Mouse (Mus musculus) hindbrain, embryonic 15.5 days (tissue): ENCODE measurements around the gene Brpf1. TPM values are rescaled to one million over a fixed set of nuclear protein-coding genes. Genes with fewer than 3 reads are reported as not detected.

Experiments
- ATAC-seq: fragments of 200-750 bp; cut with Nextera tagmentation; 2 replicates; pipeline ENCODE4 v1.8.0; 2017; ENCODE audit warnings: low read depth, moderate number of reproducible peaks, moderate TSS enrichment; ENCODE audit not compliant: low FRiP score
- H3K27ac ChIP-seq: fragments of 300-500 bp; sonication (generic); replicated peaks from 2 replicates; pipeline ENCODE4 v1.5.1; 2015; ENCODE audit warnings: mild to moderate bottlenecking, inconsistent platforms
- H3K27me3 ChIP-seq: fragments of 300-500 bp; sonication (generic); 2 replicates; pipeline ENCODE4 v1.6.1; 2015; ENCODE audit warnings: control low read depth, inconsistent platforms
- H3K36me3 ChIP-seq: fragments of 300-500 bp; sonication (generic); 2 replicates; pipeline ENCODE4 v1.6.1; 2015; ENCODE audit warnings: control low read depth, inconsistent platforms
- H3K4me1 ChIP-seq: fragments of 300-500 bp; sonication (generic); replicated peaks from 2 replicates; pipeline ENCODE4 v1.6.1; 2015; ENCODE audit warnings: control low read depth, inconsistent platforms
- H3K4me2 ChIP-seq: fragments of 300-500 bp; sonication (generic); 2 replicates; pipeline ENCODE4 v1.6.1; 2015; ENCODE audit warnings: moderate library complexity, mild to moderate bottlenecking, inconsistent platforms
- H3K4me3 ChIP-seq: fragments of 300-500 bp; sonication (generic); 2 replicates; pipeline ENCODE4 v1.5.1; 2015; ENCODE audit warnings: mild to moderate bottlenecking, inconsistent platforms
- H3K9ac ChIP-seq: fragments of 300-500 bp; sonication (generic); 2 replicates; pipeline ENCODE4 v1.6.1; 2015; ENCODE audit warnings: inconsistent platforms
- H3K9me3 ChIP-seq: fragments of 300-500 bp; sonication (generic); 2 replicates; pipeline ENCODE4 v1.6.1; 2016; ENCODE audit warnings: control low read depth, inconsistent platforms
- WGBS: fragments of 180-500 bp; shearing (Covaris S2); methylation state at CpG from one replicate; pipeline ENCODE4 v1.1.7; 2015; 5-methylcytosine and 5-hydroxymethylcytosine counted together
- polyA plus RNA-seq: library from polyadenylated mRNA; unstranded; fragments of >200 nt; fragmentation: Nextera tagmentation; extraction: Ambion mirVana; gene quantifications from 2 replicates; pipeline ENCODE4 v1.2.1, GENCODE M21; 2015

The Brpf1 gene
- polyA plus RNA-seq, 1 experiment from 2014 or later, result 17.1 TPM

DNA sequence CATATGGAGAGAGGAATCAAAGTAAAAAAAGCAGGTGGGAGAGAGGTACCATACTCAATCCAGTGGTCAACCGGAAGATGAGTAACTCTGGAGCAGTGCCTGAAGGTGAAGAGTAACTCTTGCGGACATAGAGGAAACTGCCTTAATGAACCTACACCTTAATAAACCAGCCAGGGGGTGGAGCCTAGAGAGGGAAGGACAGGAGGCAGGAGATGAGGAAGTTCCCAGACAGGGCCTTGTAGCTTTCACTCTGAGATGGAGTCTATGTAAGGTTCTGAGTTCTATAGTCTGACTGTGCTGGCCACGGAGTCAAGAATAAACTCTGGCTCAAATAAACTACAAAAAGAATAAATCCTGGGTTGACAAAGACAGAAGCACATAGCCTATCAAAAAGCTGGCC lies 22.0 kb upstream of the Brpf1 start:
- H3K27ac ChIP-seq, result no peak overlapping the region
- no peak for ATAC-seq
- H3K4me1 ChIP-seq, result peaks cover 16% of the 10 kb centered on the region
- H3K4me3 ChIP-seq, result no peak overlapping the region
- WGBS, result 83% methylated on average over 3 of the region's 3 CpGs
- no peak overlapping the region for H3K4me2 ChIP-seq
- H3K27me3 ChIP-seq, result peaks cover 36% of the 10 kb centered on the region
- H3K36me3 ChIP-seq, result peaks cover 7% of the 10 kb centered on the region; the same call in 1 of the 2 replicates
- H3K9me3 ChIP-seq, result no peaks in the 10 kb centered on the region
- H3K9ac ChIP-seq, result no peak overlapping the region

DNA sequence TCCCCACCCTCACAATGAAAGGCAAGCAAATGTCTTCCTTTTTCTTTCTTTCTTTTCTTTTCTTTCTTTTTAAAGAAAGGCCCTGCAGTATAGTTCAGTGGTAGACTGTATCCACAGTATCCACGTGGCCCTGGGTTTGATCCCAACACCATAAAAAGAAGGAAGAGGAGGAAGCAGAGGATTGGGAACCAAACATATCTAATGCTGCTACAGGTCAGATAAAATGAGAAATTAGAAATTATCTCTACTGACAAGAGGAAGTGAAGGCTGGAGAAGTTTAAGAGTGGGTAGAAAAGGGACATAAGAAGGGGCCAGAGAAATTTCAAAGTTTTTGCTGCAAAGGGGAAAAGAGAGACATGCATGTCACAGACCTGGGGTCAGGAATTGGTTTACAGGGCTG lies 20.6 kb upstream of the Brpf1 start:
- H3K27me3 ChIP-seq, result peaks cover 33% of the 10 kb centered on the region
- no peak overlapping the region for H3K4me2 ChIP-seq
- H3K4me1 ChIP-seq, result peaks cover 16% of the 10 kb centered on the region
- H3K4me3 ChIP-seq, result no peak overlapping the region
- H3K27ac ChIP-seq, result no peak overlapping the region
- 56% methylated on average over 1 of the region's 1 CpGs for WGBS
- H3K36me3 ChIP-seq, result no peaks in the 10 kb centered on the region
- no peaks in the 10 kb centered on the region for H3K9me3 ChIP-seq
- no peak overlapping the region for H3K9ac ChIP-seq
- ATAC-seq, result no peak

DNA sequence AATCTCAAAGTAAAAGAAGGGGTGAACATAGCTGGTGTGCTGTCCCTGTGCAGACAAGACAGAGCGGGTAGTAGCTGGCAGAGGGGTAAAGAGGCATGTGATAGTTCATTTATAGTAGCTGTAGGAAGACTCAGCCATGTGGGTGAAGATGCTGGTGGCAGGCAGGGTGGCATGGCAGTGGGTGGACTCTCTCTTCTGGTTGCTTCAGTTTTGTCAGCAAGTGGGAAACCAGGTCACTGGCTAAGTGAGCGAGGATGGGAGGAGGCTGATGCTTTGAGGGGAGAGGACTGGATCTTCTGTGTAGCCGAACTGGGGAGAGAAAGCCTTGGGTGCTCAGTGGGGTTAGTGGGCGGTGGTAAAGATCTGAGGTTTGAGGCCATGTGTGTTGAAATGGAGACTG lies 19.7 kb upstream of the Brpf1 start:
- no peak overlapping the region for H3K4me3 ChIP-seq
- no peak for ATAC-seq
- H3K9me3 ChIP-seq, result no peaks in the 10 kb centered on the region
- H3K4me2 ChIP-seq, result no peak overlapping the region
- peaks cover 9% of the 10 kb centered on the region for H3K4me1 ChIP-seq
- no peaks in the 10 kb centered on the region for H3K36me3 ChIP-seq
- no peak overlapping the region for H3K9ac ChIP-seq
- H3K27ac ChIP-seq, result no peak overlapping the region
- peaks cover 24% of the 10 kb centered on the region for H3K27me3 ChIP-seq
- WGBS, result 76% methylated on average over 4 of the region's 4 CpGs

DNA sequence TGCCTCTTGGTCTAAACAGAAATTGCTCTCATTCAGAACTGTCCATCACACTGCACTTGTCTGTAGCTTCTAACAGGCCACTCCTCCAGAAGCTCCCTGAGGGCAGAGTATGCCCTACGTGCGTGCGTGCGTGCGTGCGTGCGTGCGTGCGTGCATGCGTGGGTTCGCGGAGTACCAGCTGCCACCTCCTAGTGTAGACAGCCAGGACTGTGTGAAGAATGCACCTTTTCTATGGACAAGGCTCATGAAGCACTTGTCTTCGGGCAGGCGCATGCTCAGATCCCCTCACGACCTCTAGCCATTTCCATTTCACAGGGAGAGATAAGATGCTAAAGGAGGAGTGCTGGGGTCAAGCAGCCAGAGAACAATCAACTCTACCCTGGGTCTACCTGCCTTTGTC lies 17.6 kb upstream of the Brpf1 start:
- no peak for ATAC-seq
- Histone ChIP-seq H3K36me3 (no peaks in the 10 kb centered on the region), H3K27me3 (peaks cover 6% of the 10 kb centered on the region), H3K9me3 (no peaks in the 10 kb centered on the region), H3K9ac (no peak overlapping the region), H3K4me1 (no peaks in the 10 kb centered on the region), H3K4me2 (no peak overlapping the region), H3K4me3 (no peak overlapping the region), H3K27ac (no peak overlapping the region)
- WGBS, result 90% methylated on average over 15 of the region's 15 CpGs

DNA sequence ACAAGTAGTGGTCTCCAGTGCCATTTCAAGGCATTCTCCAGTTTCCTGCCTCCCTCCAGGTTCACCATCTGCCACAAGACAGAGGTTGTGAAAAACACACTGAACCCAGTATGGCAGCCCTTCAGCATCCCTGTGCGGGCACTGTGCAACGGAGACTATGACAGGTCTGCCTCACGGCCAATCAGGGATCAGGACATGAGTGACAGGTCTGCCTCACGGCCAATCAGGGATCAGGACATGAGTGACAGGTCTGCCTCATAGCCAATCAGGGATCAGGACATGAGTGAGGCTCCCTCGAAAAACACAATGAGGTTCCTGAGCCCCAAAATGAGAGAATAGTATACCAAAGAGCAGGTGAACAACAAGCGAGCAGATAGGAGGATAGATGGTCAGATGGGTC lies 16.6 kb upstream of the Brpf1 start:
- no peaks in the 10 kb centered on the region for H3K9me3 ChIP-seq
- no peaks in the 10 kb centered on the region for H3K36me3 ChIP-seq
- no peak overlapping the region for H3K4me3 ChIP-seq
- no peaks in the 10 kb centered on the region for H3K27me3 ChIP-seq
- WGBS, result 66% methylated on average over 6 of the region's 6 CpGs
- no peak overlapping the region for H3K27ac ChIP-seq
- no peak overlapping the region for H3K4me2 ChIP-seq
- ATAC-seq, result no peak
- H3K9ac ChIP-seq, result no peak overlapping the region
- H3K4me1 ChIP-seq, result no peaks in the 10 kb centered on the region

DNA sequence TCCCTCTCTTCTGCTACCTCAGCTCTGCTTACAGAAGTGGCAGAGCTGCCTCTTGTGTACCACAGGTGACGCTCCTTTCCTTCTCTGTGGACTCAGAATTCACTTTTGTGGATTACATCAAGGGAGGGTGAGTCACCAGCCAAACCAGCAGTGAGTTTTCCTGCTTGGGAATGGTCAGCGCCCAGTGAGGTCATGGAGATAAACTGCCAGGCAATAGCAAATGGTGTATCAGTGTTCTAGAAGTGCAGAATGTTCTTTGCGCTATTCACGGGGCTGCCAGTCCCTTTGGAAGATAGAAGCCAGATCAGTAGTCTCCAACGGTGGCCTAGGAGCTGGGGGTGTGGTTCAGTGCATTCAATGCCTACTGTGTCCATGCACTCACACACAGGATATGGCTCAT lies 14.0 kb upstream of the Brpf1 start:
- H3K36me3 ChIP-seq, result no peaks in the 10 kb centered on the region
- H3K9me3 ChIP-seq, result no peaks in the 10 kb centered on the region
- H3K4me1 ChIP-seq, result no peaks in the 10 kb centered on the region
- H3K9ac ChIP-seq, result no peak overlapping the region
- H3K4me3 ChIP-seq, result no peak overlapping the region
- 73% methylated on average over 5 of the region's 5 CpGs for WGBS
- no peak for ATAC-seq
- H3K27ac ChIP-seq, result no peak overlapping the region
- no peaks in the 10 kb centered on the region for H3K27me3 ChIP-seq
- no peak overlapping the region for H3K4me2 ChIP-seq

DNA sequence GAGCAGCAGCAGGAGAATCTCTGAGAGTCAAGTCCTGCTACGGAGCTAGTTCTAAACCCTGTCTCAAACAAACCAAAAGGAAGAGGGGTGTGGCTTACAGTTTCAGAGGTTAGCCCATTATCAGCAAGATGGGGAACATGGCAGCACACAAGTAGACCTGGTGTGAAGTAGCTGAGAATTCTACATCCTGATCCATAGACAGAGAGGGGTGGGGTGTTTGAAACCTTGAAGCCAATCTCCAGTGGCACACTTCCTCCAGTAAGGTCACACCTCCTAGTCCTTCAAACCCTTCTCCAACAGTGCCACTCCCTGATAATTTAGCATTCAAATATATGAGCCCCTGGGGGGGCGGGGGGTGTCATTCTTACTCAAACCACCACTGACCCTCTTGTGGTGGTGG lies 10.9 kb upstream of the Brpf1 start:
- WGBS, result 80% methylated on average over 2 of the region's 2 CpGs
- Histone ChIP-seq H3K4me2 (no peak overlapping the region), H3K9me3 (no peaks in the 10 kb centered on the region), H3K36me3 (no peaks in the 10 kb centered on the region), H3K4me1 (no peaks in the 10 kb centered on the region), H3K4me3 (no peak overlapping the region), H3K9ac (no peak overlapping the region), H3K27ac (no peak overlapping the region), H3K27me3 (no peaks in the 10 kb centered on the region)
- no peak for ATAC-seq

DNA sequence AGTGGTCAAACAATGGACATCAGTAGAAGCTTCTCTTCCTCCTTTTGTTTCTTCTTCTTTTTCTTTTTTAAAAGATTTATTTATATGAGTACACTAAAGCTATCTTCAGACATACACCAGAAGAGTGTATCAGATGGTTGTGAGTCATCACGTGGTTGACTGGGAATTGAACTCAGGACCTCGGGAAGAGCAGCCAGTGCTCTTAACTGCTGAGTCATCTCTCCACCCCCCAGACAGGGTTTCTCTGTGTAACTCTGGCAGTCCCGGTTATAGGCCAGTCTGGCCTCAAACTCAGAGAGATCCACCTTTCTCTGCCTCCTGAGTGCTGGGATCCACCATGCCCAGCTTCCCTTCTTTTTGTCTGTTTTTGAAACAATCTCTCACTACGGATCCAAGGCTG lies 10.3 kb upstream of the Brpf1 start:
- H3K4me2 ChIP-seq, result no peak overlapping the region
- no peaks in the 10 kb centered on the region for H3K36me3 ChIP-seq
- H3K4me3 ChIP-seq, result no peak overlapping the region
- no peak overlapping the region for H3K9ac ChIP-seq
- no peak for ATAC-seq
- H3K27ac ChIP-seq, result no peak overlapping the region
- H3K4me1 ChIP-seq, result no peaks in the 10 kb centered on the region
- 70% methylated on average over 4 of the region's 4 CpGs for WGBS
- no peaks in the 10 kb centered on the region for H3K27me3 ChIP-seq
- no peaks in the 10 kb centered on the region for H3K9me3 ChIP-seq

DNA sequence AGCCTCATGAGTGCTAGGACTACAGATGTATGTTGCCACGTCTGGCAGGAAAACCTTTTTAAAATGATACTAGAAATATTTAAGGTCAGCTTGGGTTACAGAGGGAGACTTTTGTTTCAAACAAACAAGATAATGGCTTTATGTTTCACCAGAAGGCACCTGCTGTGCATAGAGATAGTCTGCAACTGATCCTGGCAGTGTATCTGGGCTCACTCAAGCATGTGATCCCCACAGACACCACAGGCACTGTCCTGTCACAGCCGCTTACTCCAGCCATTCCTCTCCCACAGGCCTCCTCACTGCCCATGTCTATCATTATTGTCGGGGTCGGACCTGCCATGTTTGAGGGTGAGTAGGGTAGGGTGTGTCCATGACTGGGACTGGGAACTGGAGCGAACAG lies 5.6 kb upstream of the Brpf1 start:
- Histone ChIP-seq H3K9ac (no peak overlapping the region), H3K27ac (no peak overlapping the region), H3K4me3 (no peak overlapping the region), H3K4me2 (no peak overlapping the region), H3K9me3 (no peaks in the 10 kb centered on the region), H3K27me3 (no peaks in the 10 kb centered on the region), H3K36me3 (no peaks in the 10 kb centered on the region), H3K4me1 (peaks cover 7% of the 10 kb centered on the region)
- WGBS, result 84% methylated on average over 5 of the region's 5 CpGs
- ATAC-seq, result no peak

DNA sequence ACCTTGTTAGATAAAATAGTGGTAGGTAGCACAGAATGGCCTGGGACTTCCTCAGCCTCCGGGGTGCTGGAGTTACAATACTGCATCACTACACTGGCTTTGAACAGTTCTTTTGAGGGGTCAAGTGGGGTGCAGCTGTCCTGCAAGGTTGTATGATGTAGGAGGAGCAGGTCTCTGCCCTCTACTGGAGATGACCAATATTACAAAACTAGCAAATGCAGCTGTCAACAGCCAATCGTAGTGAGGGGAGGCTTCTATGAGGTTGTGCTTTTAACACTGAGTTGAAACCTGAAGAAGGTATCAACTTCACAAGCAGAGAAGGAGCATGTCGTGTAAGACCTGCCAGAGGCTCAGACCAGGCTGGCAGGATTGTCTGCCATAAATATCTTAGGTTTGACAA lies 4.7 kb upstream of the Brpf1 start:
- no peaks in the 10 kb centered on the region for H3K36me3 ChIP-seq
- no peak overlapping the region for H3K4me3 ChIP-seq
- no peak overlapping the region for H3K9ac ChIP-seq
- 22% methylated on average over 3 of the region's 3 CpGs for WGBS
- H3K9me3 ChIP-seq, result no peaks in the 10 kb centered on the region
- H3K27me3 ChIP-seq, result no peaks in the 10 kb centered on the region
- no peak overlapping the region for H3K27ac ChIP-seq
- H3K4me2 ChIP-seq, result no peak overlapping the region
- H3K4me1 ChIP-seq, result peaks cover 7% of the 10 kb centered on the region
- ATAC-seq, result no peak

DNA sequence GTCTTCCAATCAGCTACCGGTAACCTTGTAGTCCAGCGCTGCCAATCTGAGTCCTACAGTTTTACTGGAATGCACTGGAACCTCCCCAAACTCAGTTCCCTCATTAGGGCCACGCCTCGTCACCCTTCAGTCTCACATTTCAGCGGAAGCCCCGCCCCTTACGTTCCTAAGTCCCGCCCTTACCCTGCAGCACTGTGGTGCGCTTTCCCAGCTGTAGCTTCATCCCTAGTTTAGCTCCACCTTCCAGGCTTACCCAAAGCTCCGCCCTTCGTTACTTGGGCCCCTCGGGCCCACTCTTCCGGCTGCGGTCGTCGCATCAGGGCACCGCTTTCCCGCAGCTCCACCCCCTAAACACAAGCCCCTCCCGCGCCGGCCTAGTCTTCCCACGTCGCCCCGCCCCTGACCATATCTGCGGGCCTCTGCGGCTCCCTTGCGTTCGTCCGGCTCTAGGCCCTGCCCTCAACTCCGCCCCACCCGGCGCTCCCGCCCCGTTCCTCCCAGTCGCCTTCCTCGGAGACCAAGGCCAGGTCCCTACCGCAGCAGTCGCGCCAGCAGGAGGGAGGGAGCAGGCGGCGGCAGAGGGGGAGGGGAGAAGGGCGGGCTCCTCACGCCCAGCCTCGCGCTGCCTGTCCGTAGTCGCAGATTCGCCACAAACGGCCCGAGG lies 483 bp upstream of the Brpf1 start:
- H3K9me3 ChIP-seq, result no peaks in the 10 kb centered on the region
- peak overlapping the region; percentile 99 for H3K27ac ChIP-seq
- H3K27me3 ChIP-seq, result no peaks in the 10 kb centered on the region
- H3K9ac ChIP-seq, result peak overlapping the region; percentile 87
- ATAC-seq, result peak; percentile 98
- H3K4me2 ChIP-seq, result peak overlapping the region; percentile 98
- H3K4me3 ChIP-seq, result peak overlapping the region; percentile 74
- H3K36me3 ChIP-seq, result peaks cover 4% of the 10 kb centered on the region; the same call in 1 of the 2 replicates
- H3K4me1 ChIP-seq, result peaks cover 27% of the 10 kb centered on the region
- under 1% methylated on average over 50 of the region's 50 CpGs for WGBS

DNA sequence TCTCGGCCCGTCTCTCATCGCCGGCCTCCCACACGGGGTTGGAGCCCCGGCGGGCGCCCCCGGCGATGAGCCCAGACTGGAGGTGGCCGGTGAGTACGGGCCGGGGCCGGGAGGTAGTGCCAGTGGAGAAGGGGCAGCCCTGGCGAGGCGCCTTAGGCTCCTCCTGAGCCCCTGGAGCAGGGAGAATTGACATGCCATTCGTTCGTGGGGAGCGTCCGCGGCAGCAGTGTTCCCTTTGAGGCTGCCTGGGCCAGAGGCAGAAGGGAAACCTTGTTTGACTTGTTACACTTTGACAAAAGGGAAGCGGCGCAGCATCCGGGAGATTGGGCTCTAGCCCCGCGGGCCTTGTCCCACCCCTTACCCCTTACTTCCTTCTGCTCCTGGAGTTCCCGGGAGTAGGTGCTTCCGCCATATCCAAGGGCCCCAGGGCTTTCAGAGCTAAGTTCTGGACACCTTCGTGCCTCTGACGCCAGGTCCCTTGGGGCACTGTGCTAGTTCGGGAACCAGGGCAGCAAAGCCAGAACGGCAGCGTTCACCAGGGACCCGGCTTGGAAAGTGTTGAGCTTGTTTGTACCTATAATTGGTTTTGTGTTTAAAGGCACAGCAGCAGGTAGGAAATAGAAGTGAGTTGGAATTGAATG lies 664 bp downstream of the Brpf1 start:
- peak overlapping the region; percentile 87 for H3K9ac ChIP-seq
- H3K4me3 ChIP-seq, result peak overlapping the region; percentile 74
- no peaks in the 10 kb centered on the region for H3K27me3 ChIP-seq
- ATAC-seq, result no peak
- peaks cover 27% of the 10 kb centered on the region for H3K4me1 ChIP-seq
- no peaks in the 10 kb centered on the region for H3K9me3 ChIP-seq
- H3K36me3 ChIP-seq, result peaks cover 11% of the 10 kb centered on the region
- peak overlapping the region; percentile 98 for H3K4me2 ChIP-seq
- WGBS, result under 1% methylated on average over 34 of the region's 34 CpGs
- H3K27ac ChIP-seq, result peak overlapping the region; percentile 99

DNA sequence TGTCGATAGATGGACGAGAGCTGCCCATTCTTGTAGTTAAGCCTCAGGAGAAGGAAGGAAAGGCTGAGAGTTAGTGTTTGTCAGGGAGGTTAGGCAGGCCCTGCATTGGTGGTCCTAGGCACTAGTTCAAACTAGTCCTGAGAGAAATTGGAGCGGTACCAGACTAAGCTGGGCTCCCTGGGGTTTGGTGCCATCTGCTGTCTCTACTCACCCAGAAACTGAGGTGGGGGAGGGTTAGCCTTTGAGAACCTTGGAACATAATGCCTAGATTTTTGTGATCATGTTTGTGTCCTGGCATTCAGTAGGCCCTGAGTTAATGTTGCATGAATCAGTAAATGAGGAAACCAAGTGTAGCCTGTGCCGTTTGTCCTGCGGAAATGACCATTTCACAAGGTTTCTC lies 1.2 kb downstream of the Brpf1 start:
- H3K27me3 ChIP-seq, result no peaks in the 10 kb centered on the region
- peaks cover 16% of the 10 kb centered on the region for H3K36me3 ChIP-seq
- H3K4me3 ChIP-seq, result peak overlapping the region; percentile 74
- ATAC-seq, result no peak
- 29% methylated on average over 5 of the region's 5 CpGs for WGBS
- peak overlapping the region; percentile 99 for H3K27ac ChIP-seq
- no peaks in the 10 kb centered on the region for H3K9me3 ChIP-seq
- peak overlapping the region; percentile 98 for H3K4me2 ChIP-seq
- H3K4me1 ChIP-seq, result peaks cover 27% of the 10 kb centered on the region
- H3K9ac ChIP-seq, result peak overlapping the region; percentile 87
